Mouse (Mus musculus) cortical plate, adult 2 months (tissue): ENCODE data around the gene Hpd.

Source experiments
- CTCF ChIP-seq: fragments of 200-500 bp; IDR thresholded peaks from 2 replicates; pipeline ENCODE4 v1.5.1; 2011; ENCODE audit warnings: mild to moderate bottlenecking, control low read depth, low read length; ENCODE audit not compliant: insufficient read depth; ENCODE audit errors: extremely low read depth
- POLR2A ChIP-seq: fragments of 200-500 bp; IDR thresholded peaks from 2 replicates; pipeline ENCODE4 v1.6.1; 2011; ENCODE audit warnings: mild to moderate bottlenecking, low read length, control low read depth; ENCODE audit not compliant: insufficient read depth; ENCODE audit errors: extremely low read depth

DNA sequence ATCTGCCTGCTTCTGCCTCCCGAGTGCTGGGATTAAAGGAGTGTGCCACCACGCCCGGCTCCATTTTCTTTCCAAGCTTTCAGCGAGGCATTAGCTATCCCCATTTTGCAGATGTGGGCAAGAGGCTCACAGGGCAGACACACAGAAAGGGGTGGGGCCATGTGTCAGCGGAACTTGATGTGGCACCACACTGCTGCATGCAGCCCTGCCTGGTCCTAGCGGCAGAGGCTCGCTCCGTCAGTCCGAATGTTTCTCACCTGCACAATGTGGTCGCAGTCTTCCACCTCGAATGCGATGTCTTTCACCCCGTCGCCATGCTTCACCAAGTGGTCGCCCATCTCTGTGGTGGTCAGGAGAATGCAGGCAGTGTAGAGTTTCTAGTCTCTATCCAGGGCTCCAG lies 2.1 kb downstream of the Hpd start:
- TF ChIP-seq CTCF (no peak), POLR2A (no peak)
